Mouse (Mus musculus): ENCODE results near the gene Polq. TPM values are rescaled to one million over a fixed set of nuclear protein-coding genes. Genes with fewer than 3 reads are reported as not detected.

The Polq gene
- polyA plus RNA-seq, 1 experiment from 2014 or later = 12.3 TPM

- no peak overlapping the region for H3K27ac ChIP-seq (ENCODE audit: low read depth)
- no peaks in the 10 kb centered on the region for H3K9me3 ChIP-seq (ENCODE audit: low read depth, low read length)
- no peak for TF ChIP-seq CTCF (IDR thresholded peaks at IDR 0.05; ENCODE audit: low read depth)
- H3K27me3 ChIP-seq (ENCODE audit: insufficient read depth, low read length) = no peaks in the 10 kb centered on the region
- 33% methylated on average over 5 of the region's 5 CpGs for WGBS
- ATAC-seq (ENCODE audit: insufficient read depth) = no peak
- 0 out of 2 replicates have a peak, but pooled peaks cover 4% of the 10 kb centered on the region for H3K4me1 ChIP-seq (ENCODE audit: insufficient read depth)
- peaks cover 9% of the 10 kb centered on the region; the same call in 1 of the 2 replicates for H3K36me3 ChIP-seq (ENCODE audit: insufficient read depth)
- peak overlapping the region; percentile 72 for H3K4me2 ChIP-seq
- H3K4me3 ChIP-seq (ENCODE audit: low read depth, low read length) = peak overlapping the region; percentile 94
- no peak for DNase-seq
- peak overlapping the region; percentile 81 for H3K9ac ChIP-seq
Measured at GRCm38 (mm10) chr16:37012336-37012735, 750 bp downstream of the Polq start.

- H3K27me3 ChIP-seq (ENCODE audit: insufficient read depth, low read length) = no peaks in the 10 kb centered on the region
- H3K9me3 ChIP-seq (ENCODE audit: low read depth, low read length) = no peaks in the 10 kb centered on the region
- ATAC-seq (ENCODE audit: insufficient read depth) (no peak), DNase-seq (no peak)
- H3K9ac ChIP-seq = no peak overlapping the region
- H3K4me2 ChIP-seq = no peak overlapping the region
- TF ChIP-seq CTCF (IDR thresholded peaks at IDR 0.05; ENCODE audit: low read depth) = no peak
- no peaks in the 10 kb centered on the region for H3K4me1 ChIP-seq (ENCODE audit: insufficient read depth)
- no peak overlapping the region for H3K4me3 ChIP-seq (ENCODE audit: low read depth, low read length)
- H3K36me3 ChIP-seq (ENCODE audit: insufficient read depth) = peaks cover 22% of the 10 kb centered on the region
- H3K27ac ChIP-seq (ENCODE audit: low read depth) = no peak overlapping the region
- WGBS = 74% methylated on average over 3 of the region's 3 CpGs
Measured at GRCm38 (mm10) chr16:37027581-37027980, 16.0 kb downstream of the Polq start.

- H3K4me3 ChIP-seq (ENCODE audit: low read depth, low read length) = no peak overlapping the region
- no peak for DNase-seq
- no peak overlapping the region for H3K9ac ChIP-seq
- no peak for ATAC-seq (ENCODE audit: insufficient read depth)
- H3K27ac ChIP-seq (ENCODE audit: low read depth) = no peak overlapping the region
- TF ChIP-seq CTCF (IDR thresholded peaks at IDR 0.05; ENCODE audit: low read depth) = no peak
- H3K27me3 ChIP-seq (ENCODE audit: insufficient read depth, low read length) = no peaks in the 10 kb centered on the region
- no peaks in the 10 kb centered on the region for H3K4me1 ChIP-seq (ENCODE audit: insufficient read depth)
- H3K9me3 ChIP-seq (ENCODE audit: low read depth, low read length) = no peaks in the 10 kb centered on the region
- peaks cover 28% of the 10 kb centered on the region for H3K36me3 ChIP-seq (ENCODE audit: insufficient read depth)
- 53% methylated on average over 3 of the region's 3 CpGs for WGBS
- H3K4me2 ChIP-seq = no peak overlapping the region
Measured at GRCm38 (mm10) chr16:37031996-37032395, 20.4 kb downstream of the Polq start.

GRCm38 (mm10) chr16:37034751-37035150 lies 23.2 kb downstream of the Polq start:
- WGBS = 92% methylated on average over 8 of the region's 8 CpGs
- no peak for TF ChIP-seq CTCF (IDR thresholded peaks at IDR 0.05; ENCODE audit: low read depth)
- ATAC-seq (ENCODE audit: insufficient read depth) (no peak), DNase-seq (no peak)
- no peaks in the 10 kb centered on the region for H3K4me1 ChIP-seq (ENCODE audit: insufficient read depth)
- H3K36me3 ChIP-seq (ENCODE audit: insufficient read depth) = peaks cover 27% of the 10 kb centered on the region
- no peak overlapping the region for H3K9ac ChIP-seq
- no peaks in the 10 kb centered on the region for H3K27me3 ChIP-seq (ENCODE audit: insufficient read depth, low read length)
- no peak overlapping the region for H3K4me2 ChIP-seq
- H3K27ac ChIP-seq (ENCODE audit: low read depth) = no peak overlapping the region
- no peak overlapping the region for H3K4me3 ChIP-seq (ENCODE audit: low read depth, low read length)
- no peaks in the 10 kb centered on the region for H3K9me3 ChIP-seq (ENCODE audit: low read depth, low read length)

- no peak for TF ChIP-seq CTCF (IDR thresholded peaks at IDR 0.05; ENCODE audit: low read depth)
- 86% methylated on average over 3 of the region's 3 CpGs for WGBS
- Histone ChIP-seq H3K4me2 (no peak overlapping the region), H3K9me3 (ENCODE audit: low read depth, low read length) (no peaks in the 10 kb centered on the region), H3K9ac (no peak overlapping the region), H3K27ac (ENCODE audit: low read depth) (no peak overlapping the region), H3K4me1 (ENCODE audit: insufficient read depth) (no peaks in the 10 kb centered on the region), H3K27me3 (ENCODE audit: insufficient read depth, low read length) (no peaks in the 10 kb centered on the region), H3K4me3 (ENCODE audit: low read depth, low read length) (no peak overlapping the region), H3K36me3 (ENCODE audit: insufficient read depth) (peaks cover 31% of the 10 kb centered on the region)
- DNase-seq = no peak
- no peak for ATAC-seq (ENCODE audit: insufficient read depth)
Measured at GRCm38 (mm10) chr16:37059631-37060030, 48.0 kb downstream of the Polq start.

GRCm38 (mm10) chr16:37061261-37061660 lies 49.7 kb downstream of the Polq start:
- no peaks in the 10 kb centered on the region for H3K9me3 ChIP-seq (ENCODE audit: low read depth, low read length)
- 94% methylated on average over 4 of the region's 4 CpGs for WGBS

GRCm38 (mm10) chr16:37072354-37072753 lies 60.8 kb downstream of the Polq start:
- WGBS = 90% methylated on average over 5 of the region's 5 CpGs
- Histone ChIP-seq H3K9ac (no peak overlapping the region), H3K9me3 (ENCODE audit: low read depth, low read length) (no peaks in the 10 kb centered on the region), H3K36me3 (ENCODE audit: insufficient read depth) (peaks cover 37% of the 10 kb centered on the region), H3K4me3 (ENCODE audit: low read depth, low read length) (no peak overlapping the region), H3K27ac (ENCODE audit: low read depth) (no peak overlapping the region), H3K27me3 (ENCODE audit: insufficient read depth, low read length) (no peaks in the 10 kb centered on the region), H3K4me1 (ENCODE audit: insufficient read depth) (no peaks in the 10 kb centered on the region), H3K4me2 (no peak overlapping the region)
- no peak for ATAC-seq (ENCODE audit: insufficient read depth)
- no peak for DNase-seq
- no peak for TF ChIP-seq CTCF (IDR thresholded peaks at IDR 0.05; ENCODE audit: low read depth)

More at GRCm38 (mm10) chr16:37061261-37061660, 49.7 kb downstream of the Polq start:
- no peak for TF ChIP-seq CTCF (IDR thresholded peaks at IDR 0.05; ENCODE audit: low read depth)
- peaks cover 34% of the 10 kb centered on the region for H3K36me3 ChIP-seq (ENCODE audit: insufficient read depth)
- ATAC-seq (ENCODE audit: insufficient read depth) (no peak), DNase-seq (no peak)
- no peak overlapping the region for H3K9ac ChIP-seq
- no peak overlapping the region for H3K4me3 ChIP-seq (ENCODE audit: low read depth, low read length)
- H3K4me1 ChIP-seq (ENCODE audit: insufficient read depth) = no peaks in the 10 kb centered on the region
- no peak overlapping the region for H3K27ac ChIP-seq (ENCODE audit: low read depth)
- no peak overlapping the region for H3K4me2 ChIP-seq
- no peaks in the 10 kb centered on the region for H3K27me3 ChIP-seq (ENCODE audit: insufficient read depth, low read length)

- no peak overlapping the region for H3K27ac ChIP-seq (ENCODE audit: low read depth)
- H3K9me3 ChIP-seq (ENCODE audit: low read depth, low read length) = no peaks in the 10 kb centered on the region
- H3K36me3 ChIP-seq (ENCODE audit: insufficient read depth) = peaks cover 32% of the 10 kb centered on the region
- no peaks in the 10 kb centered on the region for H3K27me3 ChIP-seq (ENCODE audit: insufficient read depth, low read length)
- H3K4me1 ChIP-seq (ENCODE audit: insufficient read depth) = no peaks in the 10 kb centered on the region
- no peak overlapping the region for H3K9ac ChIP-seq
- no peak overlapping the region for H3K4me3 ChIP-seq (ENCODE audit: low read depth, low read length)
- 52% methylated on average over 1 of the region's 1 CpGs for WGBS
- DNase-seq (peak; percentile 24), ATAC-seq (ENCODE audit: insufficient read depth) (no peak)
- no peak for TF ChIP-seq CTCF (IDR thresholded peaks at IDR 0.05; ENCODE audit: low read depth)
- no peak overlapping the region for H3K4me2 ChIP-seq
Measured at GRCm38 (mm10) chr16:37089648-37090047, 78.1 kb downstream of the Polq start.
